Mouse (Mus musculus): Measurements from ENCODE around the gene Hspa1a. TPM values are rescaled to one million over a fixed set of nuclear protein-coding genes. Genes with fewer than 3 reads are reported as not detected.

The Hspa1a gene
- polyA plus RNA-seq, 1 experiment from 2014 or later, result 1.9 TPM

- no peak overlapping the region for H3K9ac ChIP-seq (replicated peaks)
- H3K27ac ChIP-seq, result no peak overlapping the region
- H3K4me1 ChIP-seq (replicated peaks), result no peaks in the 10 kb centered on the region
- no peaks in the 10 kb centered on the region for H3K27me3 ChIP-seq
- no peaks in the 10 kb centered on the region for H3K36me3 ChIP-seq
- H3K9me3 ChIP-seq, result no peaks in the 10 kb centered on the region
- 74% methylated on average over 5 of the region's 5 CpGs for WGBS
- H3K4me3 ChIP-seq (replicated peaks), result no peak overlapping the region
- no peak for ATAC-seq (ENCODE audit: insufficient number of reproducible peaks, insufficient read depth, low FRiP score, low TSS enrichment, low read depth)
- no peak overlapping the region for H3K4me2 ChIP-seq
Measured at GRCm38 (mm10) chr17:34924258-34924657, 47.7 kb downstream of the Hspa1a start.

GRCm38 (mm10) chr17:34922939-34923338 is 49.0 kb downstream of the Hspa1a start:
- Histone ChIP-seq H3K9ac (replicated peaks) (no peak overlapping the region), H3K4me3 (replicated peaks) (no peak overlapping the region), H3K4me1 (replicated peaks) (no peaks in the 10 kb centered on the region), H3K9me3 (no peaks in the 10 kb centered on the region), H3K27me3 (no peaks in the 10 kb centered on the region), H3K4me2 (no peak overlapping the region), H3K36me3 (no peaks in the 10 kb centered on the region), H3K27ac (no peak overlapping the region)
- ATAC-seq (ENCODE audit: insufficient number of reproducible peaks, insufficient read depth, low FRiP score, low TSS enrichment, low read depth), result no peak
- WGBS, result 55% methylated on average over 6 of the region's 6 CpGs

Other genes with a start within 250 kb of the Hspa1a start
- gene C4b, start 228.3 kb downstream of the Hspa1a start, polyA plus RNA-seq (2016; fragmentation: Nextera tagmentation; extraction: Ambion mirVana), result not detected in 2 replicates
- gene Cyp21a1, start 167.6 kb downstream of the Hspa1a start, polyA plus RNA-seq (2016; fragmentation: Nextera tagmentation; extraction: Ambion mirVana), result not detected in 2 replicates
- gene Stk19, start 135.2 kb downstream of the Hspa1a start, polyA plus RNA-seq (2016; fragmentation: Nextera tagmentation; extraction: Ambion mirVana), result 24.9 and 26.2 TPM in 2 replicates
- gene Dxo, start 135.1 kb downstream of the Hspa1a start, polyA plus RNA-seq (2016; fragmentation: Nextera tagmentation; extraction: Ambion mirVana), result 70.8 and 81.7 TPM in 2 replicates
- 58.3 and 65.7 TPM in 2 replicates for gene Skiv2l, start 121.9 kb downstream of the Hspa1a start, polyA plus RNA-seq (2016; fragmentation: Nextera tagmentation; extraction: Ambion mirVana)
- 125 and 134 TPM in 2 replicates for gene Nelfe, start 121.8 kb downstream of the Hspa1a start, polyA plus RNA-seq (2016; fragmentation: Nextera tagmentation; extraction: Ambion mirVana)
- gene Cfb, start 109.6 kb downstream of the Hspa1a start, polyA plus RNA-seq (2016; fragmentation: Nextera tagmentation; extraction: Ambion mirVana), result 1.4 and 3.0 TPM in 2 replicates
- 9.3 and 10.8 TPM in 2 replicates for gene Zbtb12, start 92.7 kb downstream of the Hspa1a start, polyA plus RNA-seq (2016; fragmentation: Nextera tagmentation; extraction: Ambion mirVana)
- gene Gm20547, start 90.1 kb downstream of the Hspa1a start, polyA plus RNA-seq (2016; fragmentation: Nextera tagmentation; extraction: Ambion mirVana), result 0.18 TPM in 1 of 2 replicates, not detected in the other
- gene C2, start 73.9 kb downstream of the Hspa1a start, polyA plus RNA-seq (2016; fragmentation: Nextera tagmentation; extraction: Ambion mirVana), result 0.84 and 1.1 TPM in 2 replicates
- gene Ehmt2, start 73.7 kb downstream of the Hspa1a start, polyA plus RNA-seq (2016; fragmentation: Nextera tagmentation; extraction: Ambion mirVana), result 114 TPM in 2 replicates
- not detected in 2 replicates for gene Slc44a4, start 57.7 kb downstream of the Hspa1a start, polyA plus RNA-seq (2016; fragmentation: Nextera tagmentation; extraction: Ambion mirVana)
- 16.2 and 18.9 TPM in 2 replicates for gene Neu1, start 40.9 kb downstream of the Hspa1a start, polyA plus RNA-seq (2016; fragmentation: Nextera tagmentation; extraction: Ambion mirVana)
- gene Hspa1b, start 12.9 kb downstream of the Hspa1a start, polyA plus RNA-seq (2016; fragmentation: Nextera tagmentation; extraction: Ambion mirVana), result 0.19 TPM in 1 of 2 replicates, not detected in the other
- not detected in 2 replicates for gene Gm20481, start 2.2 kb downstream of the Hspa1a start, polyA plus RNA-seq (2016; fragmentation: Nextera tagmentation; extraction: Ambion mirVana)
- 1.0 and 1.1 TPM in 2 replicates for gene Hspa1l, start 547 bp upstream of the Hspa1a start, polyA plus RNA-seq (2016; fragmentation: Nextera tagmentation; extraction: Ambion mirVana)
- 222 and 234 TPM in 2 replicates for gene Lsm2, start 9.7 kb upstream of the Hspa1a start, polyA plus RNA-seq (2016; fragmentation: Nextera tagmentation; extraction: Ambion mirVana)
- gene Vars, start 28.8 kb upstream of the Hspa1a start, polyA plus RNA-seq (2016; fragmentation: Nextera tagmentation; extraction: Ambion mirVana), result 169 and 171 TPM in 2 replicates
- 0.10 and 0.13 TPM in 2 replicates for gene Vwa7, start 44.4 kb upstream of the Hspa1a start, polyA plus RNA-seq (2016; fragmentation: Nextera tagmentation; extraction: Ambion mirVana)
- gene Sapcd1, start 55.9 kb upstream of the Hspa1a start, polyA plus RNA-seq (2016; fragmentation: Nextera tagmentation; extraction: Ambion mirVana), result 3.2 and 3.3 TPM in 2 replicates
- 2.9 and 3.4 TPM in 2 replicates for gene Msh5, start 74.6 kb upstream of the Hspa1a start, polyA plus RNA-seq (2016; fragmentation: Nextera tagmentation; extraction: Ambion mirVana)
- gene Clic1, start 77.8 kb upstream of the Hspa1a start, polyA plus RNA-seq (2016; fragmentation: Nextera tagmentation; extraction: Ambion mirVana), result 194 and 195 TPM in 2 replicates
- 489 and 492 TPM in 2 replicates for gene Ddah2, start 86.9 kb upstream of the Hspa1a start, polyA plus RNA-seq (2016; fragmentation: Nextera tagmentation; extraction: Ambion mirVana)
- gene Ly6g6c, start 93.2 kb upstream of the Hspa1a start, polyA plus RNA-seq (2016; fragmentation: Nextera tagmentation; extraction: Ambion mirVana), result not detected in 2 replicates
- 0.68 and 0.76 TPM in 2 replicates for gene Mpig6b, start 94.0 kb upstream of the Hspa1a start, polyA plus RNA-seq (2016; fragmentation: Nextera tagmentation; extraction: Ambion mirVana)
- gene Ly6g6e, start 104.7 kb upstream of the Hspa1a start, polyA plus RNA-seq (2016; fragmentation: Nextera tagmentation; extraction: Ambion mirVana), result 1.3 and 2.5 TPM in 2 replicates
- 0.68 and 1.0 TPM in 2 replicates for gene Ly6g6d, start 105.9 kb upstream of the Hspa1a start, polyA plus RNA-seq (2016; fragmentation: Nextera tagmentation; extraction: Ambion mirVana)
- gene Ly6g6f, start 113.5 kb upstream of the Hspa1a start, polyA plus RNA-seq (2016; fragmentation: Nextera tagmentation; extraction: Ambion mirVana), result 0.44 and 0.66 TPM in 2 replicates
- gene Abhd16a, start 117.1 kb upstream of the Hspa1a start, polyA plus RNA-seq (2016; fragmentation: Nextera tagmentation; extraction: Ambion mirVana), result 74.5 and 75.3 TPM in 2 replicates
- not detected in 2 replicates for gene Ly6g5c, start 136.1 kb upstream of the Hspa1a start, polyA plus RNA-seq (2016; fragmentation: Nextera tagmentation; extraction: Ambion mirVana)
- gene Ly6g5b, start 143.3 kb upstream of the Hspa1a start, polyA plus RNA-seq (2016; fragmentation: Nextera tagmentation; extraction: Ambion mirVana), result 1.1 and 1.3 TPM in 2 replicates
- 22.4 and 23.7 TPM in 2 replicates for gene Gpank1, start 149.3 kb upstream of the Hspa1a start, polyA plus RNA-seq (2016; fragmentation: Nextera tagmentation; extraction: Ambion mirVana)
- 266 and 270 TPM in 2 replicates for gene Csnk2b, start 149.9 kb upstream of the Hspa1a start, polyA plus RNA-seq (2016; fragmentation: Nextera tagmentation; extraction: Ambion mirVana)
- gene D17H6S53E, start 154.2 kb upstream of the Hspa1a start, polyA plus RNA-seq (2016; fragmentation: Nextera tagmentation; extraction: Ambion mirVana), result 7.1 and 10.1 TPM in 2 replicates
- gene Apom, start 159.9 kb upstream of the Hspa1a start, polyA plus RNA-seq (2016; fragmentation: Nextera tagmentation; extraction: Ambion mirVana), result 0.61 and 0.70 TPM in 2 replicates
- 70.4 TPM in 2 replicates for gene Bag6, start 163.0 kb upstream of the Hspa1a start, polyA plus RNA-seq (2016; fragmentation: Nextera tagmentation; extraction: Ambion mirVana)
- 212 and 231 TPM in 2 replicates for gene Prrc2a, start 192.7 kb upstream of the Hspa1a start, polyA plus RNA-seq (2016; fragmentation: Nextera tagmentation; extraction: Ambion mirVana)
- 4.7 and 4.9 TPM in 2 replicates for gene Aif1, start 203.9 kb upstream of the Hspa1a start, polyA plus RNA-seq (2016; fragmentation: Nextera tagmentation; extraction: Ambion mirVana)
- 5.6 and 6.0 TPM in 2 replicates for gene Lst1, start 216.3 kb upstream of the Hspa1a start, polyA plus RNA-seq (2016; fragmentation: Nextera tagmentation; extraction: Ambion mirVana)
- gene Ltb, start 222.3 kb upstream of the Hspa1a start, polyA plus RNA-seq (2016; fragmentation: Nextera tagmentation; extraction: Ambion mirVana), result 0.49 and 0.64 TPM in 2 replicates
- not detected in 2 replicates for gene Tnf, start 229.9 kb upstream of the Hspa1a start, polyA plus RNA-seq (2016; fragmentation: Nextera tagmentation; extraction: Ambion mirVana)
- gene Lta, start 233.2 kb upstream of the Hspa1a start, polyA plus RNA-seq (2016; fragmentation: Nextera tagmentation; extraction: Ambion mirVana), result not detected in 2 replicates
- 0.45 and 1.1 TPM in 2 replicates for gene Gm16181, start 248.7 kb upstream of the Hspa1a start, polyA plus RNA-seq (2016; fragmentation: Nextera tagmentation; extraction: Ambion mirVana)